Mouse (Mus musculus): Measurements from ENCODE around the gene Jmjd8. TPM values are rescaled to one million over a fixed set of nuclear protein-coding genes. Genes with fewer than 3 reads are reported as not detected.

The Jmjd8 gene
- polyA plus RNA-seq, 1 experiment from 2014 or later: 60.7 TPM

GRCm38 (mm10) chr17:25879261-25879660, 50.6 kb downstream of the Jmjd8 start:
- Histone ChIP-seq H3K4me3 (no peak overlapping the region), H3K27me3 (no peaks in the 10 kb centered on the region), H3K9me3 (no peaks in the 10 kb centered on the region), H3K9ac (no peak overlapping the region), H3K4me1 (peaks cover 37% of the 10 kb centered on the region), H3K27ac (no peak overlapping the region), H3K4me2 (replicated peaks) (no peak overlapping the region), H3K36me3 (peaks cover 52% of the 10 kb centered on the region)
- no peak for ATAC-seq (ENCODE audit: low FRiP score, low read depth)
- 56% methylated on average over 4 of the region's 4 CpGs for WGBS

- peaks cover 35% of the 10 kb centered on the region for H3K4me1 ChIP-seq
- no peak overlapping the region for H3K27ac ChIP-seq
- no peak overlapping the region for H3K4me3 ChIP-seq
- WGBS: 82% methylated on average over 8 of the region's 8 CpGs
- no peak for ATAC-seq (ENCODE audit: low FRiP score, low read depth)
- no peaks in the 10 kb centered on the region for H3K9me3 ChIP-seq
- H3K27me3 ChIP-seq: no peaks in the 10 kb centered on the region
- H3K4me2 ChIP-seq (replicated peaks): no peak overlapping the region
- H3K9ac ChIP-seq: peak overlapping the region; percentile 35; the same call in 1 of the 2 replicates
- peaks cover 57% of the 10 kb centered on the region for H3K36me3 ChIP-seq
These were observed 51.1 kb downstream of the Jmjd8 start for GRCm38 (mm10) chr17:25879750-25880149.

GRCm38 (mm10) chr17:25880196-25880910, 51.7 kb downstream of the Jmjd8 start, which contains the start of gene Wfikkn1:
TSS of gene Wfikkn1 (minus strand) at chr17:25880858.
- Histone ChIP-seq H3K9ac (peak within 1 kb of the TSS; percentile 35; the same call in 1 of the 2 replicates), H3K9me3 (no peaks in the 10 kb centered on the region), H3K36me3 (peaks cover 63% of the 10 kb centered on the region), H3K4me2 (replicated peaks) (no peak within 1 kb of the TSS), H3K27ac (0 out of 2 replicates have a peak within 1 kb of the TSS, but pooled peaks have one; percentile 44), H3K4me1 (peaks cover 35% of the 10 kb centered on the region), H3K4me3 (no peak within 1 kb of the TSS), H3K27me3 (no peaks in the 10 kb centered on the region)
- no peak for ATAC-seq (ENCODE audit: low FRiP score, low read depth)
- WGBS: 26% methylated on average over 5 of the region's 5 CpGs

DNA sequence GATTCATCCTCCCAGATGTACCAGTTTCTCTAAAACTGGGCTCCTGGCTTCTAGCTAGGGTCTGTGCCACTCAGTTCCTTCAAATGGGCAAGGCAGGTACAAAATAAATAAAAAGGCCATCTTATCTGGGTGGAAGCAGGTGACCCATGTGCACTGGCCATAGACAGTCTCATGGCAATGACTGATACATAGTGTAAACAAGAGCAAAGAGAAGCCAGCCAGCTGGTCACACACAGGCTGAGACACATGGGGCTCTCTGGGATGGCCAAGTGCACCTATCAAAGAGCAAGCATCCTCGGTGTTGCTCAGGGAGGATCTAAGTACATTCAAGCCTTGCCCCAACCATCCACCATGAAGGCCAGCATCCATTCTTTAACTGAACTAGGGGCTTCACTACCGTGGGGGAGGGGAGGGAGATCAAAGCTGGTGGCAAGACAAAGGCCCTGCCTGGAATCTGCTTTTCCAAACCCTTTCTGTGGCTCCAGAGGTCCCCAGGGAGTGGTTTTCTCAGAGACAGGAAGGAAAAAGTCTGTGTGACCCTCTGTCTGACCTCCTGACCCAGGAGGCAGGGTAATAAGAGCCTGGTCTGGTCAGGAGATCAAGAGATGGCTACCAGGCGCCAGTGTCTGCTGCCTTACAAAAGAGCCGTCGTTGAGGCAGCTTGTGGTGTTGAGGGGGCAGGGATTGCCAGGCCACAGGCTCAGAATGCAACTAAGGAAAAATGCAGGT, 52.4 kb downstream of the Jmjd8 start:
- Histone ChIP-seq H3K4me2 (replicated peaks) (no peak overlapping the region), H3K36me3 (peaks cover 64% of the 10 kb centered on the region), H3K9me3 (no peaks in the 10 kb centered on the region), H3K4me3 (no peak overlapping the region), H3K4me1 (peaks cover 31% of the 10 kb centered on the region), H3K9ac (no peak overlapping the region), H3K27ac (no peak overlapping the region), H3K27me3 (no peaks in the 10 kb centered on the region)
- WGBS: 13% methylated on average over 5 of the region's 5 CpGs
- ATAC-seq (ENCODE audit: low FRiP score, low read depth): no peak

Small RNAs within 50 kb of the gene (microRNA-seq; reads per million reads assigned to microRNA genes)
- gene Mir3082 (0.52 reads per million), gene Mir6966 (not detected)

Other genes starting within 250 kb of the Jmjd8 start
- gene Lmf1, start 249.8 kb upstream of the Jmjd8 start, polyA plus RNA-seq (2015; fragmentation: Nextera tagmentation; extraction: Ambion mirVana): 31.2 and 33.2 TPM in 2 replicates
- gene Gng13, start 111.7 kb upstream of the Jmjd8 start, polyA plus RNA-seq (2015; fragmentation: Nextera tagmentation; extraction: Ambion mirVana): 1.7 and 2.6 TPM in 2 replicates
- gene Chtf18, start 101.4 kb upstream of the Jmjd8 start, polyA plus RNA-seq (2015; fragmentation: Nextera tagmentation; extraction: Ambion mirVana): 32.2 and 34.8 TPM in 2 replicates
- 25.8 and 27.0 TPM in 2 replicates for gene Rpusd1, start 101.2 kb upstream of the Jmjd8 start, polyA plus RNA-seq (2015; fragmentation: Nextera tagmentation; extraction: Ambion mirVana)
- not detected in 2 replicates for gene Mslnl, start 92.8 kb upstream of the Jmjd8 start, polyA plus RNA-seq (2015; fragmentation: Nextera tagmentation; extraction: Ambion mirVana)
- not detected in 2 replicates for gene Msln, start 74.5 kb upstream of the Jmjd8 start, polyA plus RNA-seq (2015; fragmentation: Nextera tagmentation; extraction: Ambion mirVana)
- gene Narfl, start 55.1 kb upstream of the Jmjd8 start, polyA plus RNA-seq (2015; fragmentation: Nextera tagmentation; extraction: Ambion mirVana): 25.5 and 25.7 TPM in 2 replicates
- gene Haghl, start 43.2 kb upstream of the Jmjd8 start, polyA plus RNA-seq (2015; fragmentation: Nextera tagmentation; extraction: Ambion mirVana): 85.1 and 98.6 TPM in 2 replicates
- 0.27 and 0.31 TPM in 2 replicates for gene Ccdc78, start 42.3 kb upstream of the Jmjd8 start, polyA plus RNA-seq (2015; fragmentation: Nextera tagmentation; extraction: Ambion mirVana)
- 65.5 and 73.1 TPM in 2 replicates for gene Fam173a, start 36.0 kb upstream of the Jmjd8 start, polyA plus RNA-seq (2015; fragmentation: Nextera tagmentation; extraction: Ambion mirVana)
- gene AC134908.4, start 33.2 kb upstream of the Jmjd8 start, polyA plus RNA-seq (2015; fragmentation: Nextera tagmentation; extraction: Ambion mirVana): 2.2 TPM in 1 of 2 replicates, not detected in the other
- 50.7 and 52.5 TPM in 2 replicates for gene Metrn, start 31.7 kb upstream of the Jmjd8 start, polyA plus RNA-seq (2015; fragmentation: Nextera tagmentation; extraction: Ambion mirVana)
- gene Fbxl16, start 19.8 kb upstream of the Jmjd8 start, polyA plus RNA-seq (2015; fragmentation: Nextera tagmentation; extraction: Ambion mirVana): 2.2 and 2.8 TPM in 2 replicates
- gene Wdr24, start 5.2 kb upstream of the Jmjd8 start, polyA plus RNA-seq (2015; fragmentation: Nextera tagmentation; extraction: Ambion mirVana): 25.2 and 27.7 TPM in 2 replicates
- gene Stub1, start 4.5 kb downstream of the Jmjd8 start, polyA plus RNA-seq (2015; fragmentation: Nextera tagmentation; extraction: Ambion mirVana): 359 and 366 TPM in 2 replicates
- 1.4 and 1.6 TPM in 2 replicates for gene Rhbdl1, start 8.4 kb downstream of the Jmjd8 start, polyA plus RNA-seq (2015; fragmentation: Nextera tagmentation; extraction: Ambion mirVana)
- gene Gm20683, start 12.9 kb downstream of the Jmjd8 start, polyA plus RNA-seq (2015; fragmentation: Nextera tagmentation; extraction: Ambion mirVana): 1.5 and 1.9 TPM in 2 replicates
- 25.7 and 26.8 TPM in 2 replicates for gene Rhot2, start 16.0 kb downstream of the Jmjd8 start, polyA plus RNA-seq (2015; fragmentation: Nextera tagmentation; extraction: Ambion mirVana)
- 24.9 and 26.2 TPM in 2 replicates for gene Wdr90, start 32.6 kb downstream of the Jmjd8 start, polyA plus RNA-seq (2015; fragmentation: Nextera tagmentation; extraction: Ambion mirVana)
- gene Mcrip2, start 39.9 kb downstream of the Jmjd8 start, polyA plus RNA-seq (2015; fragmentation: Nextera tagmentation; extraction: Ambion mirVana): 9.8 and 12.2 TPM in 2 replicates
- 56.1 and 56.2 TPM in 2 replicates for gene Mettl26, start 46.2 kb downstream of the Jmjd8 start, polyA plus RNA-seq (2015; fragmentation: Nextera tagmentation; extraction: Ambion mirVana)
- gene Wfikkn1, start 52.0 kb downstream of the Jmjd8 start, polyA plus RNA-seq (2015; fragmentation: Nextera tagmentation; extraction: Ambion mirVana): 0.41 and 0.57 TPM in 2 replicates
- 33.4 and 37.6 TPM in 2 replicates for gene Rab40c, start 90.9 kb downstream of the Jmjd8 start, polyA plus RNA-seq (2015; fragmentation: Nextera tagmentation; extraction: Ambion mirVana)
- 50.2 and 50.5 TPM in 2 replicates for gene Pigq, start 116.1 kb downstream of the Jmjd8 start, polyA plus RNA-seq (2015; fragmentation: Nextera tagmentation; extraction: Ambion mirVana)
- not detected in 2 replicates for gene Nhlrc4, start 116.1 kb downstream of the Jmjd8 start, polyA plus RNA-seq (2015; fragmentation: Nextera tagmentation; extraction: Ambion mirVana)
- 0.19 and 0.31 TPM in 2 replicates for gene A930017K11Rik, start 123.7 kb downstream of the Jmjd8 start, polyA plus RNA-seq (2015; fragmentation: Nextera tagmentation; extraction: Ambion mirVana)
- gene Capn15, start 156.9 kb downstream of the Jmjd8 start, polyA plus RNA-seq (2015; fragmentation: Nextera tagmentation; extraction: Ambion mirVana): 24.8 and 25.4 TPM in 2 replicates
- gene Rab11fip3, start 240.7 kb downstream of the Jmjd8 start, polyA plus RNA-seq (2015; fragmentation: Nextera tagmentation; extraction: Ambion mirVana): 19.5 and 20.5 TPM in 2 replicates

Data from limb, embryonic 13.5 days (tissue).